ENCODE assay signal across 8 mouse cellular contexts in genomic region chr17:28204052-28204720, GRCm38 (mm10). TPM values are rescaled to one million over a fixed set of nuclear protein-coding genes. Genes with fewer than 3 reads are reported as not detected.
A peak's percentile ranks its signal among the peaks of the same experiment; 100 is the strongest.
DNase-seq lines count a peak whose midpoint lies in the region; ATAC-seq and TF ChIP-seq lines count a peak whose summit lies in the region.

No protein-coding gene starts in this region.

- no peaks in the 10 kb centered on the region for H3K4me1 ChIP-seq in liver, adult 2 months (ENCODE audit: control insufficient read depth, insufficient read depth, low read length)
- H3K4me1 ChIP-seq in liver, embryonic 11.5 days (replicated peaks; ENCODE audit: control insufficient read depth, insufficient read depth, low read length) = peaks cover 14% of the 10 kb centered on the region
- peaks cover 5% of the 10 kb centered on the region for H3K4me1 ChIP-seq in hindbrain, embryonic 16.5 days (ENCODE audit: control insufficient read depth, insufficient read depth, low read depth, low read length)
- peaks cover 8% of the 10 kb centered on the region; the same call in 1 of the 2 replicates for H3K4me1 ChIP-seq in spleen, adult 2 months (ENCODE audit: control insufficient read depth, insufficient read depth, insufficient read length)

- H3K9ac ChIP-seq in liver, adult 2 months (ENCODE audit: low read depth, low read length) = no peak overlapping the region
- H3K9ac ChIP-seq in liver, embryonic 11.5 days (ENCODE audit: low read depth, low read length) = no peak overlapping the region
- no peak overlapping the region for H3K9ac ChIP-seq in hindbrain, embryonic 16.5 days (ENCODE audit: low read depth, low read length)

- DNase-seq in adrenal gland, adult 2 months = peak; percentile 38
- no peak for DNase-seq in adrenal gland, postnatal 4 days (ENCODE audit: low spot score in 2 of 2)
- DNase-seq in liver, adult 2 months (ENCODE audit: extremely low read depth, low read depth, low spot score) = peak; percentile 21
- no peak for DNase-seq in liver, embryonic 11.5 days (ENCODE audit: low spot score)
- peak; percentile 72 to 80 for DNase-seq in cerebellum, postnatal 14 days
- peak; percentile 57 to 67 for DNase-seq in lung, postnatal 4 days
- DNase-seq in spleen, adult 2 months (ENCODE audit: low read depth in 1 of 2, low spot score in 2 of 2) = peak in 1 of 2 experiments; percentile 65

- H3K4me2 ChIP-seq in liver, embryonic 11.5 days = no peak overlapping the region
- no peak overlapping the region for H3K4me2 ChIP-seq in hindbrain, embryonic 16.5 days (ENCODE audit: low read length)

- H3K9me3 ChIP-seq in liver, embryonic 11.5 days (ENCODE audit: control insufficient read depth, low read length) = no peaks in the 10 kb centered on the region
- H3K9me3 ChIP-seq in hindbrain, embryonic 16.5 days (ENCODE audit: control insufficient read depth, low read length) = no peaks in the 10 kb centered on the region

- no peak overlapping the region for H3K27ac ChIP-seq in liver, adult 2 months (replicated peaks; ENCODE audit: insufficient read depth, low read depth, low read length)
- no peak overlapping the region for H3K27ac ChIP-seq in liver, embryonic 11.5 days (ENCODE audit: low read depth, low read length)
- no peak overlapping the region for H3K27ac ChIP-seq in hindbrain, embryonic 16.5 days (ENCODE audit: low read depth, low read length)
- H3K27ac ChIP-seq in spleen, adult 2 months (ENCODE audit: insufficient read depth, low read length) = no peak overlapping the region

- no peaks in the 10 kb centered on the region for H3K79me2 ChIP-seq in liver, adult 2 months (ENCODE audit: control insufficient read depth, insufficient read depth, low read length)

- no peak for ATAC-seq in liver, embryonic 11.5 days (replicated peaks; ENCODE audit: low FRiP score)
- ATAC-seq in hindbrain, embryonic 16.5 days = 0 out of 2 replicates have a peak, but pooled peaks have one; percentile 16

- peak; percentile 94 for TF ChIP-seq CTCF in liver, adult 2 months (IDR thresholded peaks at IDR 0.05; ENCODE audit: low read depth, low read length)
- TF ChIP-seq CTCF in spleen, adult 2 months (IDR thresholded peaks at IDR 0.05; ENCODE audit: extremely low read depth, insufficient read depth, insufficient read length, insufficient replicate concordance) = peak; percentile 95; the same call in 1 of the 2 replicates

- WGBS in liver, adult 2 months = 55% methylated on average over 14 of the region's 14 CpGs
- 35% methylated on average over 14 of the region's 14 CpGs for WGBS in liver, embryonic 11.5 days
- WGBS in hindbrain, embryonic 16.5 days = 40% methylated on average over 14 of the region's 14 CpGs
- 38% methylated on average over 14 of the region's 14 CpGs for WGBS in spleen, adult 2 months

- TF ChIP-seq POLR2A in liver, adult 2 months (IDR thresholded peaks at IDR 0.05; ENCODE audit: extremely low read depth, insufficient read depth, low read length) = no peak
- TF ChIP-seq POLR2A in spleen, adult 2 months (IDR thresholded peaks at IDR 0.05; ENCODE audit: low read depth, low read length) = no peak

- peaks cover 3% of the 10 kb centered on the region; the same call in 1 of the 2 replicates for H3K36me3 ChIP-seq in liver, adult 2 months (ENCODE audit: control insufficient read depth, insufficient read depth, low read length)
- H3K36me3 ChIP-seq in liver, embryonic 11.5 days (ENCODE audit: control insufficient read depth, insufficient read depth, low read length) = peaks cover 10% of the 10 kb centered on the region; the same call in 1 of the 2 replicates
- peaks cover 23% of the 10 kb centered on the region for H3K36me3 ChIP-seq in hindbrain, embryonic 16.5 days (ENCODE audit: control insufficient read depth, insufficient read depth, low read length)
- peaks cover 4% of the 10 kb centered on the region for H3K36me3 ChIP-seq in spleen, adult 2 months (ENCODE audit: control insufficient read depth, insufficient read depth, low read length)

- H3K4me3 ChIP-seq in liver, adult 2 months (ENCODE audit: insufficient read depth, low read depth, low read length) = no peak overlapping the region
- no peak overlapping the region for H3K4me3 ChIP-seq in liver, embryonic 11.5 days (ENCODE audit: low read depth, low read length)
- H3K4me3 ChIP-seq in hindbrain, embryonic 16.5 days (ENCODE audit: low read length) = no peak overlapping the region
- no peak overlapping the region for H3K4me3 ChIP-seq in spleen, adult 2 months (ENCODE audit: extremely low read depth, insufficient read depth, insufficient read length)

- H3K27me3 ChIP-seq in liver, adult 2 months (ENCODE audit: control insufficient read depth, insufficient read depth, low read length) = no peaks in the 10 kb centered on the region
- no peaks in the 10 kb centered on the region for H3K27me3 ChIP-seq in liver, embryonic 11.5 days (replicated peaks; ENCODE audit: control insufficient read depth, insufficient read depth, low read length)
- no peaks in the 10 kb centered on the region for H3K27me3 ChIP-seq in hindbrain, embryonic 16.5 days (replicated peaks; ENCODE audit: control insufficient read depth, insufficient read depth, low read length)
- no peaks in the 10 kb centered on the region for H3K27me3 ChIP-seq in spleen, adult 2 months (ENCODE audit: control insufficient read depth, insufficient read depth, low read length)

RNA-seq across cellular contexts. Expression of gene Def6, which starts 3.4 kb away (rescaled TPM):
- 1 to 10 TPM; 1.5 to 1.8 TPM for total RNA-seq in adrenal gland, adult 2 months (2021)
- 2.8 and 3.3 TPM in 2 replicates for polyA plus RNA-seq in adrenal gland, adult 2 months (2012; rRNA removed)
- total RNA-seq in adrenal gland, postnatal 4 days (2021) = 1 to 10 TPM; 4.3 to 6.7 TPM
- total RNA-seq in liver, adult 2 months (2014; rRNA removed) = 0.28 and 0.67 TPM in 2 replicates
- 0.31 and 1.0 TPM in 2 replicates for polyA plus RNA-seq in liver, adult 2 months (2012; rRNA removed)
- 24.1 and 27.3 TPM in 2 replicates for polyA plus RNA-seq in liver, embryonic 11.5 days (2014; fragmentation: Nextera tagmentation; extraction: Ambion mirVana)
- polyA plus RNA-seq in hindbrain, embryonic 16.5 days (2015; fragmentation: Nextera tagmentation; extraction: Ambion mirVana) = 5.8 and 7.0 TPM in 2 replicates
- 69.7 and 79.0 TPM in 2 replicates for polyA plus RNA-seq in spleen, adult 2 months (2012; rRNA removed)

RNA-seq across cellular contexts. Expression of gene Zfp523, which starts 27.3 kb away (rescaled TPM):
- total RNA-seq in adrenal gland, adult 2 months (2021) = 10 to 100 TPM; 31.3 to 39.2 TPM
- 118 and 122 TPM in 2 replicates for polyA plus RNA-seq in adrenal gland, adult 2 months (2012; rRNA removed)
- 10 to 100 TPM; 54.7 to 56.9 TPM for total RNA-seq in adrenal gland, postnatal 4 days (2021)
- 10.4 and 13.2 TPM in 2 replicates for total RNA-seq in liver, adult 2 months (2014; rRNA removed)
- polyA plus RNA-seq in liver, adult 2 months (2012; rRNA removed) = 27.8 and 33.6 TPM in 2 replicates
- polyA plus RNA-seq in liver, embryonic 11.5 days (2014; fragmentation: Nextera tagmentation; extraction: Ambion mirVana) = 13.3 and 14.6 TPM in 2 replicates
- polyA plus RNA-seq in hindbrain, embryonic 16.5 days (2015; fragmentation: Nextera tagmentation; extraction: Ambion mirVana) = 43.0 and 44.6 TPM in 2 replicates
- polyA plus RNA-seq in spleen, adult 2 months (2012; rRNA removed) = 31.0 and 33.2 TPM in 2 replicates

RNA-seq across cellular contexts. Expression of gene Ppard, which starts 28.3 kb away (rescaled TPM):
- 10 to 100 TPM; 39.3 to 60.3 TPM for total RNA-seq in adrenal gland, adult 2 months (2021)
- polyA plus RNA-seq in adrenal gland, adult 2 months (2012; rRNA removed) = 58.0 and 65.5 TPM in 2 replicates
- total RNA-seq in adrenal gland, postnatal 4 days (2021) = 10 to 100 TPM; 27.1 to 33.6 TPM
- 3.0 and 3.2 TPM in 2 replicates for total RNA-seq in liver, adult 2 months (2014; rRNA removed)
- polyA plus RNA-seq in liver, adult 2 months (2012; rRNA removed) = 9.7 and 13.7 TPM in 2 replicates
- polyA plus RNA-seq in liver, embryonic 11.5 days (2014; fragmentation: Nextera tagmentation; extraction: Ambion mirVana) = 1.6 and 2.3 TPM in 2 replicates
- polyA plus RNA-seq in hindbrain, embryonic 16.5 days (2015; fragmentation: Nextera tagmentation; extraction: Ambion mirVana) = 1.1 TPM in 2 replicates
- polyA plus RNA-seq in spleen, adult 2 months (2012; rRNA removed) = 23.2 and 28.8 TPM in 2 replicates

Comparison
In these comparisons a context has a peak if more than half of its experiments do, and no peak if none do; other contexts are left out.
1. DNase-seq: peak in adrenal gland, adult 2 months (single experiment), liver, adult 2 months (single experiment), cerebellum, postnatal 14 days (2 of 2) and lung, postnatal 4 days (2 of 2); none in adrenal gland, postnatal 4 days (0 of 2) and liver, embryonic 11.5 days (single experiment).